ENCODE assay signal across 11 mouse cellular contexts in genomic region chr6:48821991-48822785, GRCm38 (mm10). TPM values are rescaled to one million over a fixed set of nuclear protein-coding genes. Genes with fewer than 3 reads are reported as not detected.
"Had no signal": no experiment of that assay in that cellular context is flagged by ENCODE, and none has a peak within 500 bp of the region (broad histone marks: within the 10 kb centered on the region; RNA-seq: fewer than 3 reads in every experiment).

No protein-coding gene starts in this region.

RNA-seq across cellular contexts. Expression of gene Aoc1, which starts 50.5 kb away (rescaled TPM):
- total RNA-seq: megakaryocyte, adult 5-6 weeks; megakaryocyte-erythroid progenitor cell, adult 5-6 weeks had no signal
- polyA plus RNA-seq: midbrain, embryonic 10.5 days; midbrain, embryonic 12.5 days; midbrain, embryonic 14.5 days; midbrain, embryonic 16.5 days; myocyte; neural tube, embryonic 11.5 days; neural tube, embryonic 13.5 days; neural tube, embryonic 15.5 days; stomach, embryonic 14.5 days had no signal

RNA-seq across cellular contexts. Expression of gene Gimap3, which starts 51.5 kb away (rescaled TPM):
- polyA plus RNA-seq: midbrain, embryonic 10.5 days; midbrain, embryonic 12.5 days; midbrain, embryonic 14.5 days; midbrain, embryonic 16.5 days; myocyte; neural tube, embryonic 11.5 days; neural tube, embryonic 13.5 days; neural tube, embryonic 15.5 days; stomach, embryonic 14.5 days had no signal
